Mouse (Mus musculus): ENCODE results near the gene Lpin2.

GRCm38 (mm10) chr17:71221383-71221782, 39.0 kb downstream of the Lpin2 start:
- no peak for TF ChIP-seq POLR2A (IDR thresholded peaks at IDR 0.05; ENCODE audit: borderline replicate concordance, low read depth, low read length)
- TF ChIP-seq CTCF (IDR thresholded peaks at IDR 0.05; ENCODE audit: low read depth, low read length) = no peak
